Mouse (Mus musculus) layer of hippocampus, adult 9-10 months (tissue): ENCODE data around the gene Krt80.

Experiments used
- DNase-seq: peaks from one replicate; pipeline ENCODE4 v3.0.0; 2022; ENCODE audit warnings: low spot score

Krt80 gene

GRCm38 (mm10) chr15:101374879-101375278, 4.9 kb upstream of the Krt80 start:
- no peak for DNase-seq

DNA sequence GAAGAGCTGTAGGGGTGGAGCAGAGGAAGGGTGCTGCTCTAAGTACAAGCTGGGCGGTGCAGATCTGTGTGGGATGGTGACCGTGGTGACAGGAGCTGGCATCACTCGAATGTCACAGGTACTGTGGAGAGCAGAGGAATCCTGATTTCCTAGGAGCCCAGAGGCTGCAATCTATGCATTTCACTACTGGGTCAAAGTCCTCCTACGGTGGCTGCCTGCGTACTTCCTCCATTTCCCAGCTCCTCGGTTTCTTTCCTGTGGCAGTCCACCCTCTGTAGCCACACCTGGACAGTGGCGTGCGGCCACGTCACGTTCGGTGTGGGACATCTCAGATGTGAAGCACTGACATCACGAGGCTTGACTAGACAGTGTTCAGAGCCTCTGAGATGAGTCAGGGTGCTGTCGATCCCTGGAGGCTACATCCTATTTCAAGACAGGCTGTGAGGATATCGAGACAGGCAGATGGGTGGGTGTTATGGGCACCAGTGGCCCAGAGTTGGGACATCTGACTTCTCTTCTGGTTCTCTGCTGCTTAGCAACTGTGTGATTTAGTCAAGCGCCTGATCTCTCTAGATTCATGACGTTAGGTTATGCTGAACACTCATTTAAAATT, 3.4 kb upstream of the Krt80 start:
- no peak for DNase-seq

- DNase-seq = no peak
These were observed 2.4 kb upstream of the Krt80 start for GRCm38 (mm10) chr15:101372131-101372977.

- no peak for DNase-seq
These were observed 1.4 kb upstream of the Krt80 start for GRCm38 (mm10) chr15:101371141-101371985.

DNA sequence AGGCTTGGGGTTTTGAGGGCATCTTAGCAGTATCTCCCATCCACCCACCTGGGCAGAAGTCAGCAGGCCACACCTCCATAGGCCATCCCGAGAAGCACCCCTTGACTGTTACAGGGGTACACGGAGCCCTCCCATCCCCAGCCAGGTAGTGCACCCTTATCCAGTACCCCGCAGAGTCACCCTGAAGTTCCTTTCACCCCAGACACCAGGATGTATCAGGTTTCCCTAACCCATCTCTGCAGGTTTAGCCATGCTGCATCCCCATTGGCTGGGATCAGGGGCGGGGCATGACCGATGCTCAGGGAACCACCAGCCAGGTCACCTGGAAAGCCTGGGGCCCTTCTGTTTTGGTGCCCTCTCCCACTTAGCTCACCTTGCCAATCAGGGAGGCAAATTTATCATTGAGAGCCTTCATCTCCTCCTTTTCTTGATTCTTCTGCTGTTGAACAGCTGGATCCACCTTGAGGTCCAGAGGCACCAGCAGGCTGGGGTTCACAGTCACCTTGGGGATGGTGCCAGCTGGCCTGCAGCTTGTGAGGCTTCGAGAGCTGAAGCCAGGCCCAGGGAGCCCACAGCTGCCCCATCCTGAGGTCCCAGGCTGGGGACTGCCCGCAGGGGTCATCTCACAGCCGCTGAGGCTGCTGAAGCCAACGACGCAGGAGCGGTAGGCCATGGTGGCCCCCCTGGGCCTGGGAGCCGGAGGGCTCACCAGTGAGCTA, 421 bp downstream of the Krt80 start:
- DNase-seq = no peak

GRCm38 (mm10) chr15:101368502-101369381, 1.2 kb downstream of the Krt80 start:
- no peak for DNase-seq

- DNase-seq = no peak
These were observed 1.9 kb downstream of the Krt80 start for GRCm38 (mm10) chr15:101368015-101368414.

DNA sequence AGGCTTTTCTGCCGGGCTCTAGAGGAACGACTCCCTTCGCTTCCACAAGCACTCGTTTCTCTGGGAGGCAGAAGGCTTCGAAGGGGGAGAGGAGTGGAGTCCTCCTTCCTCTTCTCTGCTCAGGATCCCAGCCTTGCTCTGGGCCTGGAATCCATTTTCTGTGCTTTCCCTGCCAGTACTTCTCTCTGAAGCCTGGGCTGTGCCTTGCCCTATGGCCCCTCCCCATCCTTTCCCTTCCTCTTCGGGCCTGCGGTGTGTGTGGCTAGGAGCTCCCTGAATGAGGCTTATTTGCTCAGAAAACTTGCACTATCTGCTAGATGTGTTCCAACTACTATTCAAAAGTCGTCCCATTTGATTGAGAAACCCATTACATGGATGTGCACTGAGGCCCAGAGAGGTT, 2.5 kb downstream of the Krt80 start:
- no peak for DNase-seq

DNA sequence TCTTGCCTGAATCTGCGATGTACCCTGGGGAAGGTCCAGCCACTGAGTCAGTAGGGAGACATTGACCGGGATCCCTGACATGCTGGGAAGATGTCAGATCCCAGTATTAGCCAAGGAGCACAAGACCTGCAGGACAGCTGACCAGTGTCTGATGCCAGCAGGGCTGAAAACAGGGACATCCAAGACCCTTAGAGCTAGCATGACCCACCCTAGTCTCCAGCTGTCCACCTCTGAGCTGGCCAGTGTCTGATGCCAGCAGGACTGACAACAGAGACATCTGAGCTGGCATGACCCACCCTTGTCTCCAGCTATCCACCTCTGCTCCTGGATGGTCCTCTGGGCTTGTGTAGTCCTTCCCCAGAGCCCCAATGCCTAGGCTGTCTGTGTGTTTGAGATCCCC, 3.0 kb downstream of the Krt80 start:
- DNase-seq = no peak

DNA sequence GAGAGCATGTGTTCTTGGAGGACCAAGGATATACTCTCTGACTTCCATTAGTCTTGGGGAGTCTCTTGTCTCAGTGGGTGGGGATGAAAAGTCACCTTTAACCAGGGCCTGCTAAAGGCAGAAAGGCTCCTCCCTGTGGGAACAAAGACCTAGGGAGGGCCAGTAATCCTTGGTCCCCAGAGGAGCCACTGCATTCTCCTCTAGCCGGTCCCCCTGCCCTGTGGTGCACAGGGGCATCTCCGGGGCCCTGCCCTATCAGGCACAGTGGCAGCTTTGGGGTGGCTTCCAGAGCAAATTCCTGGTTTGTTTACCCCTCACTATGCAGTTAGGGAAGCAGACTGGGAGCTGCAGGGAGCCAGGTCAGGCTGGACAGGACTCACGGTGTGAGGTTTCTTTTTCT, 3.5 kb downstream of the Krt80 start:
- DNase-seq = no peak

- DNase-seq = no peak
These were observed 4.2 kb downstream of the Krt80 start for GRCm38 (mm10) chr15:101365721-101366120.

- DNase-seq = no peak
These were observed 4.9 kb downstream of the Krt80 start for GRCm38 (mm10) chr15:101364891-101365671.

- no peak for DNase-seq
These were observed 5.5 kb downstream of the Krt80 start for GRCm38 (mm10) chr15:101364425-101364824.

DNA sequence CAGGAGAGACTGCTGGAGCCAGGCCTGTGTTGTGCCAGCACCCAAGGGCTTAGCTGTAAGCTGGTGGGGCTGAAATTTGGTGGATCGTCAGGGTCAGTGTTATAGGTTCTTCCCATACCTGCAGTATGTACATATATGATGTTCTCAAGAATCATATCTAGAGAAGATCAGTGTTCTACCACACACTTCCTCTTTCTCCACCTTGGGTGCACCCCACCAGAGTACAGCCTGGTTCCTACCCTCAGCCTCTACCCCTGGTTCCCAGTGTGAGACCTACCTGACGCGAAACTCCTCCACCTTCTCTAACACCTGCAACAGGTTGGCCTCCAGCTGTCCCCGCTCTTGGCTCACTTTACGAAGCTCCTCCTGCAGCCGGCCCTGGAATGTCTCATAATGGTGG, 6.0 kb downstream of the Krt80 start:
- DNase-seq = no peak

- DNase-seq = no peak
These were observed 7.5 kb downstream of the Krt80 start for GRCm38 (mm10) chr15:101362393-101363010.

DNA sequence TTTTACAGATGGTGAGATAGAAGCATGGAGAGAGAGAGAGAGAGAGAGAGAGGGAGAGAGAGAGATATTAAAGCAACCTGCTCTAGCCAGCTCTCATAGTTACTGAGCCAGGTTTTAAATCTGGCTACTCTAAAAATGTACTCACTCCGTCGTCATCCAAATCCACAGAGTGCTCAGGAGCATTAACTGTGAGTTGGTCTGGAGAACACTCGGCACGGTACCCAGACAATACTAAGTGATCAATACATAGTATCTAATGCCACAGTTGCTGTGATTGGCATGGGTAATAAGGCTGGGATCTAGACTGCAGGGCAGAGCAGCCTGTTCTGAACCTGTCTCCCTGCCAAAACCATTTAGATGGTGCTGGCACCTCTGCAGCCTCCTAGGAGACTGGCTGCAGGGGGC, 14.6 kb downstream of the Krt80 start:
- no peak for DNase-seq

GRCm38 (mm10) chr15:101352706-101353465, 17.1 kb downstream of the Krt80 start:
- no peak for DNase-seq

- DNase-seq = no peak
These were observed 17.9 kb downstream of the Krt80 start for GRCm38 (mm10) chr15:101352047-101352446.
